Mouse (Mus musculus): ENCODE measurements at regions not wholly inside any gene's neighbourhood (a gene's known extent, or its start where the extent isn't known, plus 50 kb on each side); places are given as distances from the start of the nearest gene placed in this dataset.

DNA sequence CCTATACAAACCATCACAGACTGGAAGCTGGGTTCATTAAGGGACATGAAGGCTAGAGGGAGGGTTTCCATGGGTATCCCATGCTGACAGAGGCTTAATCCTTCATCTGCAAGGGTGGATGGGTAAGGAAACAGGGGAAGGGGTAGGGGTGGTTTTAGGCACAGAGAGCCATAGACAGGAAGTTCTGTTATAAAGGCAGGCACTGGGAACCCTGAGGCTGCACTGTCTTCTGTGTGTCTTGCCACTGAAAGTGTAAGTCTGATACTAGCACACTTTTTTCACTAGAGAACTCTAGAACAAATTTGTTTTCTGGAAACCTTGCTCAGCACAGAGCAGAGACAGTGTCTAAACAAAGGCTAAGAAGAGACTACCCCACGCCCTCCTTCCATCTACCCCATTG, 103.4 kb upstream of the Pmepa1 start:
- no peak for ATAC-seq (replicated peaks; ENCODE audit: insufficient number of reproducible peaks, low FRiP score, low TSS enrichment)
- H3K9me3 ChIP-seq (replicated peaks; ENCODE audit: control insufficient read depth, low read length), result no peaks in the 10 kb centered on the region
- H3K4me2 ChIP-seq, result no peak overlapping the region
- H3K27me3 ChIP-seq (ENCODE audit: control insufficient read depth, insufficient read depth, low read length), result no peaks in the 10 kb centered on the region
- H3K4me3 ChIP-seq (ENCODE audit: low read depth, low read length), result no peak overlapping the region
- H3K36me3 ChIP-seq (ENCODE audit: control insufficient read depth, insufficient read depth, low read length), result no peaks in the 10 kb centered on the region
- 86% methylated on average over 1 of the region's 1 CpGs for WGBS (ENCODE audit: insufficient replicate concordance)
- H3K27ac ChIP-seq (ENCODE audit: low read depth, low read length), result no peak overlapping the region
- H3K4me1 ChIP-seq (ENCODE audit: control insufficient read depth, insufficient read depth, low read length), result 0 out of 2 replicates have a peak, but pooled peaks cover 3% of the 10 kb centered on the region
- no peak overlapping the region for H3K9ac ChIP-seq (ENCODE audit: low read depth, low read length)

DNA sequence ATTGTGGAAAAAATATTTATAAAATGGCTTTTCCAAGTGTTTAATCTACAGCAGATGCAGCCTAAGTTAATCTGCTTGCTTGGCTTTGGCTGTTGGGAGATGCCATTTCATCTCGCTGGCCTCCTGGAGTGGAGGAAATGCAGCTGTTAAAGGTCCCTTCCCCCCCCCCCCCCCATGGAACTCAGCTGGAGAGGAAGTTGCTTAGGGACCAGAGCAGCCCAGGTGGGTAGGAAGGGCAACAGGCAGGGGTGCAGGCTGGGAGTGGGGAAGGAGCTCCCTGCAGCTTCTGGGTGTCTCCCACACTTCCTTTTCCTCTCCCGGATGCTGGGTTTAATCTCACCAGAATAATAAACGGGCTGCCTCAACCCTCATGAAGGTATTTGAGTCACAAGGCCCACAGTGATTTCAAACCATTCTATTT, 104.0 kb upstream of the Pmepa1 start:
- H3K9me3 ChIP-seq (replicated peaks; ENCODE audit: control insufficient read depth, low read length), result no peaks in the 10 kb centered on the region
- no peak overlapping the region for H3K4me2 ChIP-seq
- H3K27me3 ChIP-seq (ENCODE audit: control insufficient read depth, insufficient read depth, low read length), result no peaks in the 10 kb centered on the region
- H3K36me3 ChIP-seq (ENCODE audit: control insufficient read depth, insufficient read depth, low read length), result no peaks in the 10 kb centered on the region
- H3K4me3 ChIP-seq (ENCODE audit: low read depth, low read length), result no peak overlapping the region
- H3K27ac ChIP-seq (ENCODE audit: low read depth, low read length), result no peak overlapping the region
- H3K4me1 ChIP-seq (ENCODE audit: control insufficient read depth, insufficient read depth, low read length), result 0 out of 2 replicates have a peak, but pooled peaks cover 3% of the 10 kb centered on the region
- no peak overlapping the region for H3K9ac ChIP-seq (ENCODE audit: low read depth, low read length)
- ATAC-seq (replicated peaks; ENCODE audit: insufficient number of reproducible peaks, low FRiP score, low TSS enrichment), result no peak
- 47% methylated on average over 3 of the region's 3 CpGs for WGBS (ENCODE audit: insufficient replicate concordance)

DNA sequence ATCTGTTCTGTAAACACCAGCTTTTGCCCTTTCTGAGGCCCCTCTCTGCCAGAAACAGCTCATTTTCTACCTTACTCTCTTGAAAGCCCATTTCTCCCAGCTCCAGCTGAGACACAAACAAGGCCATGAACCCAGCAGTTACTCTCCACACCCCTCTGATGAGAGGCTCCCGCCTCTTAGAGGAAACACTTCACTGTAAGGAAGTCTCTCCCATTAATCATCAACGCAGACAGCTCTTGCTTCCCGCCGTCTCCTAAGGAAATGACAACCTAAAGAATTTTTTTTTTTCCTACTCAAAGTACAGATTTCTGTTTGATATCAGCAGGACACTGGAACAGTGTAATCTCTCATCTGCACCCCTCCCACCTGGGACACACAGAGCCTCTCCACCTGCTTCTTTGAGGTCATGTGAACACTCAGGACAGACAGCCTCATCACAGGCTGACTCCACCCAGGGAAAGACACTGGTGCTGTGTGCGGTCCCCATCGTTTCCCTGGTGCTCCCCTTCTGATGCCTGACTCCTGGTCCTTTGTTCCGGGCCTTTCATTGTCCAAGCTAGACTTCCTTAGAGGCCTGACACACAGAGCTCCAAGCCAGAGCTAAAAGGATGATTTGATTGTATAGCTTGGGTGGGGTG, 106.0 kb upstream of the Pmepa1 start:
- Histone ChIP-seq H3K27me3 (ENCODE audit: control insufficient read depth, insufficient read depth, low read length) (no peaks in the 10 kb centered on the region), H3K36me3 (ENCODE audit: control insufficient read depth, insufficient read depth, low read length) (no peaks in the 10 kb centered on the region), H3K4me3 (ENCODE audit: low read depth, low read length) (no peak overlapping the region), H3K9me3 (replicated peaks; ENCODE audit: control insufficient read depth, low read length) (no peaks in the 10 kb centered on the region), H3K9ac (ENCODE audit: low read depth, low read length) (no peak overlapping the region), H3K4me1 (ENCODE audit: control insufficient read depth, insufficient read depth, low read length) (0 out of 2 replicates have a peak, but pooled peaks cover 3% of the 10 kb centered on the region), H3K4me2 (no peak overlapping the region), H3K27ac (ENCODE audit: low read depth, low read length) (no peak overlapping the region)
- ATAC-seq (replicated peaks; ENCODE audit: insufficient number of reproducible peaks, low FRiP score, low TSS enrichment), result no peak
- WGBS (ENCODE audit: insufficient replicate concordance), result 43% methylated on average over 7 of the region's 7 CpGs

DNA sequence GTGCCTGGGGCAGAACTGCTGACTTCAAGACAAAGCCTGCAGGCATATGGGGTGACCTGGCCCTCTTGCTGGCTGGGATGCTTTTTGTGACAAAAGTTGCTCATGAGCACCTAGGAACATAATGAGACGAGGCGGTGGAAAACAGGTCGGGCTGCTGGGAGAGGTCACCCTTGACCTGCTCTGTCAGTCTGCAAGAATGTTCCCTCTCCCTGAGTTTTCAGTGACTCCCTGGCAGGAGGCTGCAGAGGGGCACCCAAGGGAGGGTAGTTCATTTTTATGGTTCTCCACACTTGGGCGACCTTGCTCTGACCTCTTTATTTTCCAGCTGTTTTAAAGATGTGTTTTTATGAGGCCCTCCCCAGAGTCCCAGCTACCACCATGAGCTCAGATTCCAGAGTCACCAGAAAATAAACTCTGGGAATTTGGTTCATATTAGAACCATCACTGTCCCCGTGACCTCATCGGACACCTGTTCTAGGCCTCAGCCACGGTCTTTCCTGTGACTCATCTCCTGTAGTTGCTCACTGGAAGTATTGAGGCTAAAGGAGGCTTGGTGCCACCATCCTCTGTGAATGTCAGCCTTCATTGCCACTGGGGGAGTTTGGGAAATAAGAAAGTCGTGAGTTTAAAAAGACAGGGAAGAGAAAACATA, 108.7 kb upstream of the Pmepa1 start:
- Histone ChIP-seq H3K4me2 (no peak overlapping the region), H3K9ac (ENCODE audit: low read depth, low read length) (no peak overlapping the region), H3K27ac (ENCODE audit: low read depth, low read length) (no peak overlapping the region), H3K9me3 (replicated peaks; ENCODE audit: control insufficient read depth, low read length) (no peaks in the 10 kb centered on the region), H3K36me3 (ENCODE audit: control insufficient read depth, insufficient read depth, low read length) (no peaks in the 10 kb centered on the region), H3K4me3 (ENCODE audit: low read depth, low read length) (no peak overlapping the region), H3K4me1 (ENCODE audit: control insufficient read depth, insufficient read depth, low read length) (no peaks in the 10 kb centered on the region), H3K27me3 (ENCODE audit: control insufficient read depth, insufficient read depth, low read length) (no peaks in the 10 kb centered on the region)
- no peak for ATAC-seq (replicated peaks; ENCODE audit: insufficient number of reproducible peaks, low FRiP score, low TSS enrichment)
- WGBS (ENCODE audit: insufficient replicate concordance), result 75% methylated on average over 8 of the region's 8 CpGs

- Histone ChIP-seq H3K9me3 (replicated peaks; ENCODE audit: control insufficient read depth, low read length) (no peaks in the 10 kb centered on the region), H3K27me3 (ENCODE audit: control insufficient read depth, insufficient read depth, low read length) (no peaks in the 10 kb centered on the region), H3K9ac (ENCODE audit: low read depth, low read length) (no peak overlapping the region), H3K4me2 (no peak overlapping the region), H3K36me3 (ENCODE audit: control insufficient read depth, insufficient read depth, low read length) (no peaks in the 10 kb centered on the region), H3K27ac (ENCODE audit: low read depth, low read length) (no peak overlapping the region), H3K4me3 (ENCODE audit: low read depth, low read length) (no peak overlapping the region), H3K4me1 (ENCODE audit: control insufficient read depth, insufficient read depth, low read length) (no peaks in the 10 kb centered on the region)
- no peak for ATAC-seq (replicated peaks; ENCODE audit: insufficient number of reproducible peaks, low FRiP score, low TSS enrichment)
- 53% methylated on average over 9 of the region's 9 CpGs for WGBS (ENCODE audit: insufficient replicate concordance)
These were observed 109.4 kb upstream of the Pmepa1 start for GRCm38 (mm10) chr2:173385722-173386141.

DNA sequence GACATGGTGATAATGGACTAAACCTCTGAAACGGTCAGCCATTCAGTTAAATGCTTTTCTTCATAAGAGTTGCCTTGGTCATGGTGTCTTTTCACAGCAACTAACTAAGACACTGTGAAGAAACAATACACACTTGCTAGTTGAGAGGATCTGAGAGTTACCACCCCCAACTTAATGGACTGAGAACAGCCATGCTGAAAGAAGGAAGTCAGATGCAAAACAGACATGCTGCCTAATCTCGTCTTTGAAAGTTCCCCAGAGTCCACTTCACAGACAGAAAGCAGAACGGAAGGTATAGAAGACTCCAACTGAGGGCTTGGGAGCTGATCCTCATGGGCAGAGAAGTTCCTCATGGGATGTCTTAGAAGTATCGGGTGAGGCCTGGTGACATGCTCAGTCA, 111.8 kb upstream of the Pmepa1 start:
- WGBS (ENCODE audit: insufficient replicate concordance), result 57% methylated on average over 4 of the region's 4 CpGs
- Histone ChIP-seq H3K4me1 (ENCODE audit: control insufficient read depth, insufficient read depth, low read length) (no peaks in the 10 kb centered on the region), H3K4me3 (ENCODE audit: low read depth, low read length) (no peak overlapping the region), H3K9me3 (replicated peaks; ENCODE audit: control insufficient read depth, low read length) (peaks cover 3% of the 10 kb centered on the region), H3K36me3 (ENCODE audit: control insufficient read depth, insufficient read depth, low read length) (no peaks in the 10 kb centered on the region), H3K4me2 (no peak overlapping the region), H3K27ac (ENCODE audit: low read depth, low read length) (no peak overlapping the region), H3K9ac (ENCODE audit: low read depth, low read length) (no peak overlapping the region), H3K27me3 (ENCODE audit: control insufficient read depth, insufficient read depth, low read length) (no peaks in the 10 kb centered on the region)
- ATAC-seq (replicated peaks; ENCODE audit: insufficient number of reproducible peaks, low FRiP score, low TSS enrichment), result no peak

DNA sequence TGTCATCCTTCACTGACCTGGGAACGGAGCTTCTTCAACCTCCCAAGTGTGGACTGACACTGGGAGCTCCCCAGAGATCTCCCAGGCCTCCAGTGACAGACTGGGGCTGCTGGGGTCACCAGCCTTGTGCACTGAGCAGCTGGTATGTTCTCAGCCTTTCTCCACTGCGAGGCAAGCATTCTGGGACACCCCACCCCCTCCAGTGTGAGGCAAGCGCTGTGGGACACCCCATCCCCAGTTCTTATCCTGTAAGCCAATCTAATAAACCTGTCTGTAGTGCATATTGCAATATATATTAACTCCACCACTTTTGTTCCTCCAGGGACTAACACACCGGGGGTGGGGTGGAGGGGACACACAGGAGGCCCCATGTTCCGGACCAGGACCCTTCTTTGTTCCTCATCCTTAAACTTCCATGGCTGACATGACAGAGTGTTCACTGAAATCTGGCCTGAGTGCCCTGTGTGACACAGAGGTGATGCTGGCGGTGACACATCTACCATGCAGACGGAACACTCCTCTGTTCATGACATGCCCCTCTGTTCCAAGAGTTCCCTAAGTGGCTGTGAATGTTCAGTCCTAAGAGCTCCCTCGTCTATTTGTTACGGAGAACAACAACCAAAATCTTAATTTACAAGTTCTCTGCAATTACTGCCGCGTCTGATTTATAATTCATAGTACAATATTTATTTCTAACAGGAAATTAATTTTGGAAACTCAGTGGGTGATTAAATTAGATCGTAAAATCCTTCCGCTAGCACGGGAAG, 116.4 kb upstream of the Pmepa1 start:
- Histone ChIP-seq H3K4me1 (ENCODE audit: control insufficient read depth, insufficient read depth, low read length) (no peaks in the 10 kb centered on the region), H3K27me3 (ENCODE audit: control insufficient read depth, insufficient read depth, low read length) (no peaks in the 10 kb centered on the region), H3K27ac (ENCODE audit: low read depth, low read length) (no peak overlapping the region), H3K9ac (ENCODE audit: low read depth, low read length) (no peak overlapping the region), H3K4me3 (ENCODE audit: low read depth, low read length) (no peak overlapping the region), H3K4me2 (no peak overlapping the region), H3K36me3 (ENCODE audit: control insufficient read depth, insufficient read depth, low read length) (no peaks in the 10 kb centered on the region), H3K9me3 (replicated peaks; ENCODE audit: control insufficient read depth, low read length) (peaks cover 3% of the 10 kb centered on the region)
- ATAC-seq (replicated peaks; ENCODE audit: insufficient number of reproducible peaks, low FRiP score, low TSS enrichment), result no peak
- WGBS (ENCODE audit: insufficient replicate concordance), result 73% methylated on average over 14 of the region's 14 CpGs

GRCm38 (mm10) chr2:173393324-173393592, 116.9 kb upstream of the Pmepa1 start:
- H3K4me3 ChIP-seq (ENCODE audit: low read depth, low read length), result no peak overlapping the region
- no peak overlapping the region for H3K27ac ChIP-seq (ENCODE audit: low read depth, low read length)
- H3K9ac ChIP-seq (ENCODE audit: low read depth, low read length), result no peak overlapping the region
- no peaks in the 10 kb centered on the region for H3K27me3 ChIP-seq (ENCODE audit: control insufficient read depth, insufficient read depth, low read length)
- no peak overlapping the region for H3K4me2 ChIP-seq
- H3K9me3 ChIP-seq (replicated peaks; ENCODE audit: control insufficient read depth, low read length), result peaks cover 3% of the 10 kb centered on the region
- no peaks in the 10 kb centered on the region for H3K36me3 ChIP-seq (ENCODE audit: control insufficient read depth, insufficient read depth, low read length)
- no peak for ATAC-seq (replicated peaks; ENCODE audit: insufficient number of reproducible peaks, low FRiP score, low TSS enrichment)
- 42% methylated on average over 2 of the region's 2 CpGs for WGBS (ENCODE audit: insufficient replicate concordance)
- no peaks in the 10 kb centered on the region for H3K4me1 ChIP-seq (ENCODE audit: control insufficient read depth, insufficient read depth, low read length)
